Mouse (Mus musculus) telencephalon, adult 2 months (tissue): ENCODE results near the gene Sugct.

Experiments used
- DNase-seq: peaks from one replicate; pipeline ENCODE4 v3.0.0-alpha.2; 2011; ENCODE audit warnings: low read depth, low spot score

Gene Sugct

GRCm38 (mm10) chr13:17694911-17695699 lies at the start of gene Sugct, which contains the start of gene Mplkip:
Sugct (minus strand) TSS chr13:17695553.
Mplkip (plus strand) TSS chr13:17695192.
- DNase-seq, result peak; percentile 99

GRCm38 (mm10) chr13:17728798-17729197 lies 33.4 kb upstream of the Sugct start:
- no peak for DNase-seq

GRCm38 (mm10) chr13:17727922-17728321 lies 32.6 kb upstream of the Sugct start:
- no peak for DNase-seq

GRCm38 (mm10) chr13:17717357-17717756 lies 22.0 kb upstream of the Sugct start:
- no peak for DNase-seq

GRCm38 (mm10) chr13:17708784-17709311 lies 13.5 kb upstream of the Sugct start:
- no peak for DNase-seq

- DNase-seq, result peak; percentile 47
Observed at GRCm38 (mm10) chr13:17705188-17705826, 10.0 kb upstream of the Sugct start.

- no peak for DNase-seq
Observed at GRCm38 (mm10) chr13:17702311-17702710, 7.0 kb upstream of the Sugct start.

- no peak for DNase-seq
Observed at GRCm38 (mm10) chr13:17701322-17701721, 6.0 kb upstream of the Sugct start.

- no peak for DNase-seq
Observed at GRCm38 (mm10) chr13:17700090-17700715, 4.8 kb upstream of the Sugct start.

GRCm38 (mm10) chr13:17695898-17696580 lies 686 bp upstream of the Sugct start:
- no peak for DNase-seq

- no peak for DNase-seq
Observed at GRCm38 (mm10) chr13:17694414-17694813, 939 bp downstream of the Sugct start.

- DNase-seq, result no peak
Observed at GRCm38 (mm10) chr13:17693816-17694215, 1.5 kb downstream of the Sugct start.

- DNase-seq, result no peak
Observed at GRCm38 (mm10) chr13:17691436-17691835, 3.9 kb downstream of the Sugct start.

GRCm38 (mm10) chr13:17690686-17691085 lies 4.7 kb downstream of the Sugct start:
- no peak for DNase-seq

GRCm38 (mm10) chr13:17689461-17689860 lies 5.9 kb downstream of the Sugct start:
- DNase-seq, result no peak

- no peak for DNase-seq
Observed at GRCm38 (mm10) chr13:17671122-17671521, 24.2 kb downstream of the Sugct start.

GRCm38 (mm10) chr13:17667380-17667779 lies 28.0 kb downstream of the Sugct start:
- DNase-seq, result no peak

- DNase-seq, result no peak
Observed at GRCm38 (mm10) chr13:17642294-17642693, 53.1 kb downstream of the Sugct start.

GRCm38 (mm10) chr13:17638008-17638407 lies 57.3 kb downstream of the Sugct start:
- DNase-seq, result no peak

GRCm38 (mm10) chr13:17627108-17627507 lies 68.2 kb downstream of the Sugct start:
- no peak for DNase-seq

GRCm38 (mm10) chr13:17624976-17625375 lies 70.4 kb downstream of the Sugct start:
- no peak for DNase-seq

- no peak for DNase-seq
Observed at GRCm38 (mm10) chr13:17606217-17606616, 89.1 kb downstream of the Sugct start.
